Mouse (Mus musculus) limb, embryonic 15.5 days (tissue): ENCODE measurements around the gene Elac2. TPM values are rescaled to one million over a fixed set of nuclear protein-coding genes. Genes with fewer than 3 reads are reported as not detected.

Source experiments
- ATAC-seq: fragments of 200-750 bp; cut with Nextera tagmentation; 2 replicates; pipeline ENCODE4 v1.8.0; 2017; ENCODE audit warnings: low read depth, moderate TSS enrichment; ENCODE audit not compliant: insufficient number of reproducible peaks, low FRiP score, low TSS enrichment
- H3K27ac ChIP-seq: fragments of 300-500 bp; sonication (generic); 2 replicates; pipeline ENCODE4 v1.5.1; 2015; ENCODE audit warnings: moderate library complexity, mild to moderate bottlenecking, inconsistent platforms
- H3K27me3 ChIP-seq: fragments of 300-500 bp; sonication (generic); 2 replicates; pipeline ENCODE4 v1.6.1; 2015; ENCODE audit warnings: inconsistent platforms
- H3K36me3 ChIP-seq: fragments of 300-500 bp; sonication (generic); 2 replicates; pipeline ENCODE4 v1.6.1; 2015; ENCODE audit warnings: inconsistent platforms
- H3K4me1 ChIP-seq: fragments of 300-500 bp; sonication (generic); 2 replicates; pipeline ENCODE4 v1.6.1; 2015; ENCODE audit warnings: inconsistent platforms
- H3K4me2 ChIP-seq: fragments of 300-500 bp; sonication (generic); 2 replicates; pipeline ENCODE4 v1.6.1; 2015; ENCODE audit warnings: mild to moderate bottlenecking, inconsistent platforms
- H3K4me3 ChIP-seq: fragments of 300-500 bp; sonication (generic); 2 replicates; pipeline ENCODE4 v1.5.1; 2015; ENCODE audit warnings: mild to moderate bottlenecking, inconsistent platforms
- H3K9ac ChIP-seq: fragments of 300-500 bp; sonication (generic); 2 replicates; pipeline ENCODE4 v1.6.1; 2015; ENCODE audit warnings: inconsistent platforms
- H3K9me3 ChIP-seq: fragments of 300-500 bp; sonication (generic); 2 replicates; pipeline ENCODE4 v1.6.1; 2016; ENCODE audit warnings: inconsistent platforms
- whole genome bisulfite sequencing: fragments of 180-500 bp; shearing (Covaris S2); methylation state at CpG from one replicate; pipeline ENCODE4 v1.1.7; 2015; 5-methylcytosine and 5-hydroxymethylcytosine counted together
- polyA plus RNA-seq: library from polyadenylated mRNA; unstranded; fragments of >200 nt; fragmentation: Nextera tagmentation; extraction: Ambion mirVana; gene quantifications from 2 replicates; pipeline ENCODE4 v1.2.1, GENCODE M21; 2015

Elac2 gene
- 23.7 and 23.9 TPM in 2 replicates for polyA plus RNA-seq

- H3K4me1 ChIP-seq: peaks cover 10% of the 10 kb centered on the region
- under 1% methylated on average over 65 of the region's 65 CpGs for whole genome bisulfite sequencing
- peak within 1 kb of the TSS; percentile 96 for H3K4me3 ChIP-seq
- peak within 1 kb of the TSS; percentile 75 for H3K4me2 ChIP-seq
- no peak within 1 kb of the TSS for H3K27ac ChIP-seq
- peak within 1 kb of the TSS; percentile 73 for H3K9ac ChIP-seq
- ATAC-seq: peak; percentile 98
- H3K36me3 ChIP-seq: peaks cover 24% of the 10 kb centered on the region
- peaks cover 7% of the 10 kb centered on the region; the same call in 1 of the 2 replicates for H3K27me3 ChIP-seq
- no peaks in the 10 kb centered on the region for H3K9me3 ChIP-seq
These were observed at the start of gene Elac2 for GRCm38 (mm10) chr11:64978720-64979488. TSS of gene Elac2 (plus strand) at chr11:64979038.

GRCm38 (mm10) chr11:64929130-64929529, 49.7 kb upstream of the Elac2 start:
- Histone ChIP-seq H3K27ac (no peak overlapping the region), H3K27me3 (0 out of 2 replicates have a peak, but pooled peaks cover 3% of the 10 kb centered on the region), H3K9ac (no peak overlapping the region), H3K9me3 (no peaks in the 10 kb centered on the region), H3K4me1 (peaks cover 5% of the 10 kb centered on the region), H3K4me3 (no peak overlapping the region), H3K36me3 (no peaks in the 10 kb centered on the region), H3K4me2 (no peak overlapping the region)
- 90% methylated on average over 2 of the region's 2 CpGs for WGBS
- ATAC-seq: no peak

- no peaks in the 10 kb centered on the region for H3K27me3 ChIP-seq
- H3K27ac ChIP-seq: no peak overlapping the region
- WGBS: 34% methylated on average over 11 of the region's 11 CpGs
- ATAC-seq: no peak
- no peak overlapping the region for H3K4me2 ChIP-seq
- no peaks in the 10 kb centered on the region for H3K36me3 ChIP-seq
- peaks cover 5% of the 10 kb centered on the region for H3K4me1 ChIP-seq
- no peak overlapping the region for H3K4me3 ChIP-seq
- no peaks in the 10 kb centered on the region for H3K9me3 ChIP-seq
- no peak overlapping the region for H3K9ac ChIP-seq
These were observed 47.6 kb upstream of the Elac2 start for GRCm38 (mm10) chr11:64931060-64931770.

- Histone ChIP-seq H3K36me3 (no peaks in the 10 kb centered on the region), H3K9ac (no peak overlapping the region), H3K4me3 (no peak overlapping the region), H3K4me1 (peaks cover 3% of the 10 kb centered on the region; the same call in 1 of the 2 replicates), H3K27me3 (no peaks in the 10 kb centered on the region), H3K4me2 (no peak overlapping the region), H3K27ac (no peak overlapping the region), H3K9me3 (no peaks in the 10 kb centered on the region)
- ATAC-seq: no peak
- WGBS: 59% methylated on average over 2 of the region's 2 CpGs
These were observed 41.6 kb upstream of the Elac2 start for GRCm38 (mm10) chr11:64937226-64937625.

- no peak overlapping the region for H3K27ac ChIP-seq
- no peak overlapping the region for H3K4me3 ChIP-seq
- ATAC-seq: no peak
- no peak overlapping the region for H3K4me2 ChIP-seq
- WGBS: 99% methylated on average over 2 of the region's 2 CpGs
- H3K9ac ChIP-seq: no peak overlapping the region
- peaks cover 3% of the 10 kb centered on the region; the same call in 1 of the 2 replicates for H3K4me1 ChIP-seq
- H3K9me3 ChIP-seq: no peaks in the 10 kb centered on the region
- H3K36me3 ChIP-seq: no peaks in the 10 kb centered on the region
- no peaks in the 10 kb centered on the region for H3K27me3 ChIP-seq
These were observed 37.6 kb upstream of the Elac2 start for GRCm38 (mm10) chr11:64941193-64941592.

GRCm38 (mm10) chr11:64949782-64950181, 29.1 kb upstream of the Elac2 start:
- no peaks in the 10 kb centered on the region for H3K9me3 ChIP-seq
- no peak overlapping the region for H3K4me3 ChIP-seq
- H3K36me3 ChIP-seq: no peaks in the 10 kb centered on the region
- WGBS: 61% methylated on average over 3 of the region's 3 CpGs
- no peak overlapping the region for H3K4me2 ChIP-seq
- no peaks in the 10 kb centered on the region for H3K27me3 ChIP-seq
- ATAC-seq: no peak
- 0 out of 2 replicates have a peak, but pooled peaks cover 4% of the 10 kb centered on the region for H3K4me1 ChIP-seq
- no peak overlapping the region for H3K9ac ChIP-seq
- H3K27ac ChIP-seq: no peak overlapping the region

GRCm38 (mm10) chr11:64956962-64957729, 21.7 kb upstream of the Elac2 start:
- Histone ChIP-seq H3K27me3 (no peaks in the 10 kb centered on the region), H3K9ac (no peak overlapping the region), H3K4me3 (peak overlapping the region; percentile 10; the same call in 1 of the 2 replicates), H3K27ac (no peak overlapping the region), H3K4me2 (peak overlapping the region; percentile 32), H3K4me1 (peaks cover 15% of the 10 kb centered on the region), H3K9me3 (no peaks in the 10 kb centered on the region), H3K36me3 (no peaks in the 10 kb centered on the region)
- WGBS: 6% methylated on average over 16 of the region's 16 CpGs
- no peak for ATAC-seq

DNA sequence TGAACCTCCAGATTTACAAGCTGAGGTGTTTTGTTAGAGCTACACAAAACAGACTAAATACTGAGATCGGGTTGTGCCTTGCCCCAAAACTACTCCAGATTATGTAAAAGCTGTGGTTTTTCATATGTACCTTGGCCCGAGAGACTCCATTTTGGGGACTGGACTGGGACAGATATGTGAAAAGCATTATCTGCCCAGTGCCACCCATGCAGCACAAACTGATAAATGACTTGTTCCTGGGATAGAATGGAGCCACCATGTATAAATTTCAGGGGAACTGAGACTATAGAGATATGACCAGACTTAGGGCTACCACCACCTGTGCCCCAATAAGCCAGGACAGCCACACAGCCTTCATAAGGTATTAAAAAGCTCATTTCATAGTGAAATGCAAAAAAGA, 16.2 kb upstream of the Elac2 start:
- WGBS: 84% methylated on average over 2 of the region's 2 CpGs
- Histone ChIP-seq H3K36me3 (no peaks in the 10 kb centered on the region), H3K4me3 (no peak overlapping the region), H3K9ac (no peak overlapping the region), H3K4me2 (no peak overlapping the region), H3K27me3 (no peaks in the 10 kb centered on the region), H3K4me1 (peaks cover 4% of the 10 kb centered on the region; the same call in 1 of the 2 replicates), H3K9me3 (no peaks in the 10 kb centered on the region), H3K27ac (no peak overlapping the region)
- ATAC-seq: no peak

- Histone ChIP-seq H3K36me3 (no peaks in the 10 kb centered on the region), H3K4me3 (no peak overlapping the region), H3K4me2 (no peak overlapping the region), H3K27ac (no peak overlapping the region), H3K9ac (no peak overlapping the region), H3K4me1 (peaks cover 15% of the 10 kb centered on the region; the same call in 1 of the 2 replicates), H3K27me3 (peaks cover 11% of the 10 kb centered on the region), H3K9me3 (no peaks in the 10 kb centered on the region)
- ATAC-seq: peak; percentile 72
- 5% methylated on average over 3 of the region's 3 CpGs for WGBS
These were observed 10.3 kb upstream of the Elac2 start for GRCm38 (mm10) chr11:64968507-64968906.

DNA sequence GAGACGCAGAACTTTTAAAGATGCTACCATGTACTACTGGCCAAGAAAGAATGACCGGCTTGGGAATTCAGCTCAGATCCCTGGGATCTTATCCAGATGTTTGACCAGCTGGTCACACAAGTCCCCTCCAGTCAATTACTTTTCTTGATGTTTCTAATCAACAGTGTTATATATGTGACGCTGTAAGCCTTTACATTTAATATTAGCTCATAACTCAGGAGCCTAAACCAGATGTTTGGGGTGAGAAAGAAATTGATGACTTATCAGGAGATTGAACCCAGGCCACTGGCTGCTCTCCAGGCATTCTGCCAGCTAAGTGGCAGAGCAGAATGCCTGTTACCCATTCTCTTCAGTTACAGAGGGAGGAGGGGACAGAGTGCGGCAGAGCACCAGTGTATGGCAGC, 9.9 kb upstream of the Elac2 start:
- Histone ChIP-seq H3K27ac (no peak overlapping the region), H3K27me3 (peaks cover 11% of the 10 kb centered on the region), H3K4me3 (no peak overlapping the region), H3K4me2 (no peak overlapping the region), H3K9me3 (no peaks in the 10 kb centered on the region), H3K4me1 (peaks cover 15% of the 10 kb centered on the region; the same call in 1 of the 2 replicates), H3K9ac (no peak overlapping the region), H3K36me3 (no peaks in the 10 kb centered on the region)
- ATAC-seq: no peak
- 21% methylated on average over 4 of the region's 4 CpGs for WGBS

GRCm38 (mm10) chr11:64971471-64971988, 7.3 kb upstream of the Elac2 start:
- 69% methylated on average over 3 of the region's 3 CpGs for WGBS
- no peak for ATAC-seq
- Histone ChIP-seq H3K9ac (no peak overlapping the region), H3K36me3 (no peaks in the 10 kb centered on the region), H3K27ac (no peak overlapping the region), H3K4me3 (no peak overlapping the region), H3K27me3 (peaks cover 18% of the 10 kb centered on the region), H3K4me1 (peaks cover 15% of the 10 kb centered on the region; the same call in 1 of the 2 replicates), H3K4me2 (no peak overlapping the region), H3K9me3 (no peaks in the 10 kb centered on the region)
